Mouse (Mus musculus) retina, adult 2 months (tissue): ENCODE measurements around the gene Atf6b.

ENCODE experiments used
- DNase-seq: peaks from one replicate; pipeline ENCODE4 v3.0.0-alpha.2; 2012; ENCODE audit warnings: low read depth, low spot score

The Atf6b gene

DNA sequence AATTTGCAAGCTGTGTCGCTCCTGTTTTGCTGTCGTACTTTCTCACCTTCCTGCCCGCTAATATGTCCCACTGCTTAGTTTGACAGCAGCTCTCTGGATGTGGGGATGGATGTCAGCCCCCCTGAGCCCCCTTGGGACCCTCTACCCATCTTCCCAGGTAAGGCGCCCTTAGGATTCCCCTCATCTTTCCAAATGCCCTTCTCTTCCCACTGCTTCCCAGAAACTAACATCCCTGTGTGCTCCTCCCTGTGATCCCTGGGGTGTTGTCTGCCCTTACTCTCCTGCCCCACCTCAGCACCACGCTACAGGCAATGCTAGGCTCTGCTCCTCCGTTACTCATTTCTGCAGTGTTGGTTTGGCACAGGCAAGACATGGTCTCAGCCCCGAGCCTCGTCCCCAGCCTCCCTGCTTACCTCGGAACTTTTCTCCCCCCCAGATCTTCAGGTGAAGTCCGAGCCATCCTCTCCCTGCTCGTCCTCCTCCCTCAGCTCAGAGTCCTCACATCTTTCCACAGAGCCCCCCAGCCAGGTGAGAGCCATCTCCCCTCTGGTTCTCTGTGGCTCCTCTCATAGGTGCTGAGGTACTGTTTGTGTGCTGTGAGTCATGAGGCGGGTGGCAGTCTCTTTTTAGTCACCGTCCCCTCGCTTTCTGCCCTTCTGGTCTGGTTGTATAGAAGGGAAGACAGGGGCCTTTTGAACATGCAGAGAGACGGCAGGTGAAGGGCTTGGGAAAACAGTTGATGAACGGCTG is 1.4 kb downstream of the Atf6b start:
- no peak for DNase-seq

DNA sequence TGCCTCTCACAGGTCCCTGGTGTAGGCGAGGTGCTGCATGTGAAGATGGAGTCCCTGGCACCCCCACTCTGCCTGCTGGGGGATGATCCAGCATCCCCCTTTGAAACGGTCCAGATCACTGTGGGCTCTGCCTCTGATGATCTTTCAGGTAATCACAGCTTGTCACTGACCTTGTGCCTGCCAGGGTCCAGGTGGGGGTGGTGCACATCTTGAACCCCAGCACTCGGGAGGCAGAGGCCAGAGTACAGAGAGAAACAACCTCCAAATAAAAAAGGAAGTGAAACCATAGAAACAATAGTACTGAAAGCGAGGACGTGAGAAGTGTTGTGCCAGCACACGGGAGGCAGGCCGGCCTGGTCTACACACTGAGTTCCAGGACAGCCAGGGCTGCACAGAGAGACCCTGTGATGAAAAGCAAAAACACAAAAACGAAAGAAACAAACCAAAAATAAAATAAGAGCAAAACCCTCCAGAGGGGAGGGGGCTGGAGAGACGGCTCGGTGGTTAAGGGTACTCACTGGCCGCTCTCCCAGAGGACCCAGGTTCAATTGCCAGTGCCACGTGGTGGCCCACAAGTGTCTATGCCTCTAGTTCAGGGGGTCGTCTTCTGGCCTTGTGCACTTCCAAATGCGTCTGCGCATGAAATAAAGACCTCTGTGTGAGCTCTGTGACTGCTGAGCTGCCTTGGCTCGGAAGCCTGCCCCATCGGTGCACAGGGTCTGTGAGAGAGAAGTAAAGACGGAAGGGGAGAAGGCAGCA is 2.3 kb downstream of the Atf6b start:
- no peak for DNase-seq

DNA sequence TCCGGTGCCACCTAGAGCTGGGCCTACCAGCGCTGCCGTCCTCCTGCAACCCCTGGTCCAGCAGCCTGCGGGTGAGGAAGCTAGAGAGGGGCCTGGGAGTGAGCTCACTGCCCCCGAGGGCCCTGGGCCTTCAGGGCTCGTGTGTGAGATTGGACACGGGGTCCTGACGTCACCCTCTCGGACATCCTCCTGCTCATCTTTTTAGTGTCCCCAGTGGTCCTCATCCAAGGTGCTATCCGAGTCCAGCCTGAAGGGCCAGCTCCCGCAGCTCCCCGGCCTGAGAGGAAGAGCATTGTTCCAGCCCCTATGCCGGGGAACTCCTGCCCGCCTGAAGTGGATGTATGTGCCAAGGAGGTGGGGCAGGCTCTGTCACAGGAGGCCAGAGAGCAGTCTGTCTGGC is 3.8 kb downstream of the Atf6b start:
- DNase-seq, result no peak

DNA sequence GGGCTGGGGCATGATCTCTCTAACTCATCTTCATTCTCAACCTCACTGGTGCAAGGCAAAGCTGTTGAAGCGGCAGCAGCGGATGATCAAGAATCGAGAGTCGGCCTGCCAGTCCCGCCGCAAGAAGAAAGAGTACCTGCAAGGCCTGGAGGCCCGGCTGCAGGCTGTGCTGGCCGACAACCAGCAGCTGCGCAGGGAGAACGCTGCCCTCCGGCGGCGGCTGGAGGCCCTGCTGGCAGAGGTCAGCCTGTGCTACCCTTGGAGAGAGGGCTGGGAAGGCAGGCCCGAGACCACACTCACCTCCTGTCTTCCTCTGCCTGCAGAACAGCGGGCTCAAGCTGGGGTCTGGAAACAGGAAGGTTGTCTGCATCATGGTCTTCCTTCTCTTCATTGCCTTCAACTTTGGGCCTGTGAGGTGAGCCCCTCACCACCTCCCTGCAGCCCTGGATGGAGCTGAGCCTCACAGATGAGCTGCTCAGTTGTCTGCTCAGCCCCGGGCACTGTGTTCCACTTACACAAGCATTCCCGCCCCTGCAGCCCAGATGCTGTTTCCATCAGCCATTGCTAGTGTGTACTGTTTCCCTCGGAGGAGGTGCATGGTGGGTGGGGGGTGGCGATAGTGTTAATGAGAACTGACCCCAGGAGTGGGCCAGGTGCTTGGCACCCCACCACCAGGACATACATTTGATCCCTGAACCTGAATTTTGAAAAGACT is 4.7 kb downstream of the Atf6b start:
- no peak for DNase-seq

DNA sequence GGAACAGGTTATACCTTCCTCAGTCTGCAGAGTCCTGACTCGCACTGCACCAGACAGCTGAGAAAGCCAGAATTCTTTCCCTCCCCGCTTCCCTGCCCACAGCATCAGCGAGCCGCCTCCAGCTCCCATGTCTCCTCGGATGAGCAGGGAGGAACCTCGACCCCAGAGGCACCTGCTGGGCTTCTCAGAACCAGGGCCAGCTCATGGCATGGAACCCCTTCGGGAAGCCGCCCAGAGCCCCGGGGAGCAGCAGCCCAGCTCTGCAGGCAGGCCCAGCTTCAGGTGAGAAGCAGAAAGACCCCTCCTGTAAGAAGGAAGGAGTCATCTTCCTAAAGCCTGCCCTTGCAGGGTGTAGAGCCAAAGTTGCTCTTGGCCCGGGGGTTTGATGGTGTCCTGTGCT is 5.6 kb downstream of the Atf6b start:
- DNase-seq, result no peak

DNA sequence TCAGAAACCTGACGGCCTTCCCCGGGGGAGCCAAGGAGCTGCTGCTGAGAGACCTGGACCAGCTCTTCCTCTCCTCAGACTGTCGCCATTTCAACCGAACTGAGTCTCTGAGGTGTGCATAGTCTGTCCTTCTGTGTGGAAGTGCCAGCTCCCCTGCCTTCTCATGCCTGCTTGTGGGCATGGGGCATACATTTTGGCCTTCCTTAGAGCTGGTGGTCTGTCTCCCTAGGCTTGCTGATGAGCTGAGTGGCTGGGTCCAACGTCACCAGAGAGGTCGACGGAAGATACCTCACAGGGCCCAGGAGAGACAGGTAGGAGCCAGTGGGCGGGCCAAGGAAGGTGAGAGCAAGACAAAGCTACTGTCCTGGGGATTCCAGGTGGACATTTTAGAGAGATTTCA is 6.0 kb downstream of the Atf6b start:
- DNase-seq, result no peak

DNA sequence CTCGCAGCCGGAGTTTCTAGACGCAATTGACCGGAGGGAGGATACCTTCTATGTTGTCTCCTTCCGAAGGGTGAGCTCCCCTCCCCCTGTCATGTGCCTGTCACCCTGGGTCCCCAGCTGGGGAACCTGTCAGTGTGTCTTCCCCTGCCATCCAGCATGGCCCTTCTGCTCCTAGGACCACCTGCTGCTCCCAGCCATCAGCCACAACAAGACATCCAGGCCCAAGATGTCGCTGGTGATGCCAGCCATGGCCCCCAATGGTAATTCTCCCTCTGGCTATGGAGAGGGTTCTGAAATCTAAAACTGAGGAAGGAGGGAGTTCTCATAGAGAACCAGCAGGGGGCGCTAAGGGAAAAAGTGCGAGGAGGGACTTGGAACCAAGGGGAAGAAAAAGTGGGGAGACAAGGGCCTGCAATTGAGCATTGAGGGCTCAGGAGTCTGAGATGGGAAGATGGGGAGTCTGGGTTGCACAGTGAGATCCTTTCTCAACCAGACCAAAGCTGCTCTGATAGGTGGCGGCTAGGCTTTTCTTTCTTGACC is 6.9 kb downstream of the Atf6b start:
- DNase-seq, result no peak

DNA sequence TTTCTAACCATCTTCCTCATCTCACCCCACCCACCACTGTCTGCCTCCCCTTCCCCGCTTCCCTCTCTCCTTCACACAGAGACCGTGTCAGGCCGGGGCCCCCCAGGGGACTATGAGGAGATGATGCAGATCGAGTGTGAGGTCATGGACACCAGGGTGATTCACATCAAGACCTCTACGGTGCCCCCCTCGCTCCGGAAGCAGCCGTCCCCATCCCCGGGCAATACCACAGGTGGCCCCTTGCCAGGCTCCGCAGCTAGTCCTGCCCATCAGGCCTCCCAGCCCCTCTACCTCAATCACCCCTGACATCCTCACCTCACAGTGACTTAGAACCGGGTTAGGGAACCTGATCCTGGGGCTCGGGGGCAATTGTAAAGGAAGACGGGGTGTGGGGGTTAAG is 7.4 kb downstream of the Atf6b start:
- no peak for DNase-seq

DNA sequence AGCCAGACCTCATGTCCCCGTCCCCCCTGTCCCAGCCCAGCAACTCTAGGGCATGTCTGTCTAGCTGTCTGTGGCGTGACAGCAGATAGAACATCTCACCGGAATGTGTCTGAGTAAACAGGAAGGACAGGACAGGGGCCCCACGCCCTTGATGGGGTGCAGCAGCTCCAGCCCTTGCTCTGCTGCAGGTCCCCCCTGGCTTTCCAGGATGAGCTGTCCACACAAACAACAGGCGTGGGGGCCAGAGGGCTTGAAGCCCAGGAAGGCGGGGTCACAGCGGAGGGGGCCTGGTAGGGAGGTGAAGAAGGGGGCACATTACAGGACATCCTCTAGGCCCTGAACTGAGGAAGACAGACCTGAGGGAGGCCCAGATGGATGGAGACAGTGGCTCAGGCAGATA is 8.2 kb downstream of the Atf6b start:
- DNase-seq, result no peak

DNA sequence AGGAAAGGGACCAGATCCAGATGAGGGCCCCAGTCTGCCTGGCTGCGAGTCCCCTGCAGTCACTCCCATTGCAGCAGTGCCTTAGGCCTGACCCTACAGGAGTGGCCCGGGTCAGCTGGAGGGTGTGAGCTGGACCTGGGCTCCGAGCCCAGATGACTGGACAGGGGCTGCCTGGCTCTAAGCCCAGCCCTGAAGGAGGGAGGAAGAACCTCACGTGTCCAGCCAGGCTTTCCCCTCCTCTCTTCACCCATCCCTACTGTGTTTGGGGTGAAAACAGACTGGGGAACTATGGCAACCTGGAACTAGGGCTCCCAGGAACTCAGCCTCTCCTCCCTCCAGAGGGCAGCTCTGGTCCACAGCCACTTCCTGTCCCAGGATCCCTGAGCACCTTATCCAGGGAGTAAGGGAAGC is 8.6 kb downstream of the Atf6b start:
- DNase-seq, result no peak

DNA sequence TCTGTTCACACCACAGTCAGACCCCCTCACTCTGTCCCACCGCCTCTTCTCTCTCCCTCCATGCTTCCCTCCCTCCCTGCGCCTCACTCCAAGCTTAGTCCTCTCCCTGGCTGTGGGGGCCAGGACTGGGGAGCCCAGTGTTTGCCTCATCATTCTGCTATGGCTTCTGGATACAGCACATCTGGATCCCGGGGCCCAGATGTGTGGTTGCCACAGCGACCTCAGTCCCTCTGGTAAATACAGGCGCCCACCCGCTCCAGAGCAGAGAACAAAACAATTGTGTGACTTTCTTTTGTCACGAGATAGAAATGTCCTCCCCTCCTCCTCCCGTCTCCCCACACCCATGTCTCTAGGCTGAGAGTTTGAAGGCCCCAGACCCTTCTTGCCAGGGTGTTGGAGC is 9.7 kb downstream of the Atf6b start:
- no peak for DNase-seq

DNA sequence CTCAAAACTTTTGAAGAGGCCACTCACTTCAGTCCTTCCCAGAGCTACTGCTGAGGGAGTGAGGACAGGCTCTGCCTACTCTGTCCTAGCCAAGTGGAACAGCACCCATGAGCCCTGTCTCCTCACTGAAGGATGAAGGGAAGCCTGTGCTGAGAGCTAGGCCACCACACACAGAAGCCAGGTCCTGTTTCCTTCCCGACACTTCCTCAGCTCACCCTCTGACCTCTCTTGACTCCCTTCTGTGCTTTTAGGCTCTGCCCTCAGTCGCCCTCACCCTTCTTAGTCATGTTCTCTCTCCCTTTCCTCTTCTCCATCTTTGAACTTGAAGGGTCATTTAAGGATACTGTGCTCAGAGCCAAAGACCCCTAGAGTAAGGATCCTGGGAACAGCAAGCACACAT is 10.3 kb downstream of the Atf6b start:
- DNase-seq, result no peak

DNA sequence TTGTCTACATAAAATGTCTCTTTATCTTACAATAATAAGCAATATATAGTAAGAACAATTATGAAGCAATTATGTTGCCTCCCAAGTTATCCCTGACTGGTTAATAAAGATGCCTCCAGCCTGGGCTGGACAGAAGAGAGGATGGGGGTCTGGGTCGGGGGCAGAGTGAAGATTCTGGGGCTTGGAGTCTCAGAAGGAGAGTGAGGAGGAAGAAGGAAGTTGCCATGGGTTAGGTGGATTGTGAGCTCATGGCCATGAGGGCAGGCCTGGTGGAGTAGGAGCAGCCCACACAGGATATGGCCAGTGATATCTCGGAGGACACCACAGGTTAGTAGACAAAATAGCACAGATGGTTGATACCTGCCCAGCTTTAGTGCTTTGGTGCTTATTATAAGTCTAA is 11.2 kb downstream of the Atf6b start:
- DNase-seq, result no peak

DNA sequence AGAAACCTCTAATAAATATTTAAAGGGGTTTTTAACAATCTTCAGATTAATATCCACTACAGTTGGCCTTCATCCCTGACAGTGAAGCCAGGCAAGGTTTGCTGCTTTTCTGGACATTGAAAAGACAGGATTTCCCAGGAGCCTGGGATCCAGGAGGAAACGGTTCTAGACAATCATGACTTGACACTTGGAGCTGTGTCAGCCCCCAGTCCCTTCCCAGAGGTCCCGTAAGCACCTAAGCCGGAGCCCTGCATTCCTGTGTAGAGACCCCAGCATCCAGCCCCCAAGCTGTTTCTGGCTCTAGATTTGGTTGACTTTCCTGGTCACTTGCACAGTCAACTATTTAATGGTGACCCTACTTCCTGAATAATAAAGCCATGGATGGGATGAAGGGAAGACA is 11.6 kb downstream of the Atf6b start:
- DNase-seq, result no peak

DNA sequence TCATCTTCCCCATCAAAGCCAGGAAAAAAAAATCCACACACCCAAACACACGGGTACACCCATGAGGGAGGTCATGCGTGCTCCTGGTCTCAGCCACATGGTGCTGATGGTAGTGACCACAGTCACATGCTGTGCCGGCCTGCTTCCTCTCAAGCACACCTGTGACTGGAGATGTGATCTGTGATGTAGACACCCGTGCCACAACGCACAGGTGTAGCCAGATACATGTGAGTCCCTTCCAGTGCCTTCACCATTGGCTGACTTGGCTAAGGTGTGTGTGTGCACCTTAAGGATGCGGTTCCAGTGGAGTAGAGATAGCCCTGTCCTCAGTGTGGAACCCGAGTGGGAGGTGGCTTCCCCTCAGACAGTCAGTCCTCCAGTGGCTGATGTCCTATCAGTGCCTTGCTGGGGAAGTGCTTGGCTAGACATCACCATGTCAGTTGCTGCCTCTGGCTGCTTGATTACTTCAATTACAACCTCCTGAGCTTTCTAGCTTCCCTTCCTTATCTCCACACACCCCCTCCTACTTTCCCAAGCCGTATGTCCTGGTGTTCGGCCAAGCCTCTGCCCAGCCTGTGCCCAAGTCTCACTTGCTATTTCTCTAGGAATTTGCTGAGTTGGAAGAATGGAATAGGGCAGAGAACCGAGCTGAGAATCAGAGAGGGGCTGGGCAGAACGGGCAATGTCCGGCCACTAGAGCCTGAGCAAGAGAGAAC is 12.4 kb downstream of the Atf6b start:
- no peak for DNase-seq

DNA sequence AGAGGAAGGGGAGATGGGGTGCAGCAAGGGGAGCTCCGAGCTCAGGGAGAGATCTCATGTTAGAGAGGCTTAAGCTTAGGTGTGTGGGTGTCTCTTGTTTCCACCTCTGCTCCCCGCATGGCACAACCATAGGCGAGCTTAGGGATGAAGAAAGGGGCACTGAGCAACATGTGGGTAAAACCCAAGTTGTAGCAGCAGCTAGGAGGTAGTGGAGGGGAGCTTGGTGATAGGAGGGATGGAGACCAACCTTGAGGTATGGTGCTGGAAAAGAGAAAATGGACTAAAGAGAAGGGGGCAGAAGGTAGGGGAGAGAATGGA is 12.9 kb downstream of the Atf6b start:
- no peak for DNase-seq

DNA sequence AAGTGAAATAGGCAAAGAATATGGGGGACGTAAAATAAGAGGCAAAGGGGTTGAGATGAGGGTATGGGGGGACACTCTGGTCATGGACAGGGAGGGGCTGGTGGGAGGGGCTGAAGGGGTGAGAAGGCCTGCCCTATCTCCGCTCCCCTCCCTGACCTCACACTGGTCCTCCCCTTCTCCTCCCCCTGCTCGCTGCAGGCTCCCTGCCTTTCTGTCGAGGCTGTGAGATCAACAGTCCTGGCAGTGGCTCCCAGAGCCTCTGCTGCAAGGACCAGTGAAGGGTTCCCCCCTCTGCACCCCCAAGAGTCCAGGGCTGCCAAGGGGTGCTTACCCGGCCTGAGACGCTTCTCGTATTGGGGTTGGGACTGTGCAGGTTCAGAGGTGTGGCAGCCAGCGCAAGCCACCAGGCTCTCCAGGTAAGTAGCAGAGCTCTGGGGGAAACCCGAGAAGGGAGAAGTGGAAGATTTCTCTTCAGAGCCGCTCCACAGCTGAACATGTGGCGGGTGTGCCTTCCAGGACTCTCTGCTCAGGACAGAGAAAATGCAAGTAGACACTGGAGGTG is 13.4 kb downstream of the Atf6b start:
- no peak for DNase-seq

DNA sequence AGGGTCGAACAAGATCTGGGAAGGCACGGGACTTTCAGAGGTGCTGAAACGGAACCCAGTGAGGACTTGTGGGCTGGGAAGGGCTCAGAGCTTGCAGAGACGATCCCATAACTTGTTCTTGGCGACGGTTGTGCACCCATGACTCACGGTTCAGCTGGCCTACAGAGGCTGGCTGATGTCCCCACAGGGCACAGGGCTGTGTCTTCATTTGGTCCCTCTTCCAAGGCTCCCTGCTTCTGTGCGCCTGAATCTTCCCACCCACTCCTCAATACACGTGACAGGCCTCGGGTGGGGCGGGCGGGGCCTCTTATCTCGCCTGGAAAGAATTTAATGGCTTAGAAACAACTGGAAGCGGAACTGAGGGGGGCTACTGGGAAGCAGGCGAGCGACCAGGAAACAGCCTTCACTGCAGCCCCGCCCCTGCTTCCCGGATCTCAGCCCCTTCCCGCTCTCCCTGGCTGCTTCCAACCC is 14.2 kb downstream of the Atf6b start:
- DNase-seq, result no peak

DNA sequence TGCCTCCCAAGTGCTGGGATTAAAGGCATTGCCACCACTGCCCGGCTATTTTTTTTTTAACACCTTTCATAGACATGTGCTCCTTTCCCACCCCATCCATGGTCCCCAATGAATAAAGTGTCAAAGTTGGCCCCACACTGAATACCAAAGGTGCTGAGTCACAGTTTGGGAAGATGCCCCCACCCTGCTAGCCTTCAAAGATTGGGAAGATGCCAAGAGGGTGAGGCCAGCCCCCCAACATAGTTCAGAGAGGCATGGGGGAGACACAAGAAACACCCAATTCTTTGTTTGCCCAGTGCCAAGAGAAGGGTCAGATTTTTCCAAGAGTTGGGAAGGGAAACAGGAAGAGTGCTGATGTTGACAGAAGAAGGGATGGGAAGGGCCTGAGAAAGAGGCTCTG is 15.5 kb downstream of the Atf6b start:
- no peak for DNase-seq

DNA sequence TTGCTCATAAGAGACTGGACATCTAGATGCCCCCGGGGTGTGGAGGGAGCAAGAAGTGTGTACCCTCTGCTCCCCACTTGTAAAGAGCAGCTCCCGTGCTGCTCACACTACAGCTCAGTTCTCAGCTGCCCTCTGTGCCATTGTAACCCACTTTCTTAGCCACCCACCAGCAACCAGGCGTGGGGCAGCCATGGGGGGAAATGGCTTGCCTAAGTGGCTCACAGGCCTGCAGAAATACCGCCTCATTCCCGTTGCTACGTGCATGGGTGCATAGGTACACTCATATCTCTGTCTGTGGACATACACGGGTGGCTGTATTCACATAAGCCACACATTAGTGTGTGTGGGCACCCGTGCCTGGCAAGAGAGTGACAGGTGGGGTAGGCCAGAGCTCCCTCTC is 16.0 kb downstream of the Atf6b start:
- no peak for DNase-seq

DNA sequence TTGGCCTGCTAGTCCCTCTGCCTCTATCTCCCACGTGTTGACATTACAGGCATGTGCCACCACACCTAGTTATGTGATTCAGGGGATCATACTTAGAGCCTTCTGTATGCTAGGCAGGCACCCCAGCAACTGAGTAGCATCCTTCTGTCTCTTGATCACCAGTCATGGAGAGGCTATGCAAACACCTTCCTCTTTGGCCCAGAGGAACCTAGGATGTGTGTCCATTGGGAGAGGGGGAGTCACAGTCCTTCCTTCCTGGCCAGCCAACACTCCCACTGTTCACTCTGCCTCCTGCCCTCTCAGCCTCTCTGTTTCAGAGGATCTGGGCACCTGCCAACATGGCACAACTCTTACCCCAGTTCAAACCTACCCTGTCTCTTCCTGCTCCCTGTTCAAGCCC is 16.6 kb downstream of the Atf6b start:
- no peak for DNase-seq

DNA sequence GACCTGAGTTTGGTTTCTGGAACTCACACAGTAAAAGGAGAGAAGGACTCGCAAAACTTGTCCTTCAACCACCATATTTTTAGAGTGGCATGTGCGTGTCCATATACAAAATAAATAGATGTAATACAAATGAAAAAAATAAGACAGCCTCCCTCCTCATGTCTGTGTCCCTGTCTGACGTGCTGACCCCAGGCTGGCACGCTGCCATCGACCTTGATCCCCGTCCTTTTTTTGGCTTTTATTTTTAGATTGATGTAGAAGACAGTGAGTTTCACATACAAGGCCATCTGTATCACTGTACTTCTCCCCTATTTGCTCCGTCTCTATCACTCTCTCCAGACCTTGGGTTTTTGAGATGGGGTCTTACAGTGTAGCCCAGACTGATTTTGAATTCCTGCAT is 17.5 kb downstream of the Atf6b start:
- no peak for DNase-seq
